Mouse (Mus musculus): ENCODE measurements around the gene Rad18. TPM values are rescaled to one million over a fixed set of nuclear protein-coding genes. Genes with fewer than 3 reads are reported as not detected.
A peak's percentile ranks its signal among the peaks of the same experiment; 100 is the strongest.
"Not testable (repeated sequence)": the region's sequence is repeated elsewhere in the genome, so short reads cannot be mapped to it uniquely, and the experiment has no call there.

Rad18 gene
- polyA plus RNA-seq, 1 experiment = not detected

DNA sequence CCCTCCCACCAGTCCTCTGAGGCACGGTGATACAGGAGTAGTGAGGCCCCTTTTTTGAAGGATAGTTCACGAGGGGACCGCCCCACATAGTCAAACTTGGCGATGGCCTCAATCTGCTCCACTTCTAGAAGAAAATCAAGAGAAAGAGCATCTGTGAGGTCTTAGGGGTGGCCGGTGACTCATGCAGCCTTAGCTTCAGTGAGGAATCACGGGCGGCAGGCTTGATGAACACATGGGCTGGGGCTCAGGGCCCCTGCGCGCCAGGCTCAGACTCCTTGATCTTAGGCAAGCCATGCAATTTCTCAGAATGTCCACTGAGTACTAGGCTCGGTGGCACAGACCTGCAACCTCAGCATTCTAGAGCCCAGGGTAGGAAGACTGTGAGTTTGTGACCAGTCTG, 34.9 kb upstream of the Rad18 start:
- Histone ChIP-seq H3K4me3 (ENCODE audit: insufficient read depth, low read depth, low read length) (no peak overlapping the region), H3K4me1 (ENCODE audit: control insufficient read depth, insufficient read depth, low read length) (peaks cover 17% of the 10 kb centered on the region), H3K27ac (ENCODE audit: insufficient read depth, low read depth, low read length) (no peak overlapping the region)
- WGBS = 77% methylated on average over 10 of the region's 10 CpGs
- TF ChIP-seq POLR2A (IDR thresholded peaks at IDR 0.05; ENCODE audit: insufficient read depth, low read depth, low read length) (no peak), CTCF (IDR thresholded peaks at IDR 0.05; ENCODE audit: insufficient read depth, low read depth, low read length) (no peak)

DNA sequence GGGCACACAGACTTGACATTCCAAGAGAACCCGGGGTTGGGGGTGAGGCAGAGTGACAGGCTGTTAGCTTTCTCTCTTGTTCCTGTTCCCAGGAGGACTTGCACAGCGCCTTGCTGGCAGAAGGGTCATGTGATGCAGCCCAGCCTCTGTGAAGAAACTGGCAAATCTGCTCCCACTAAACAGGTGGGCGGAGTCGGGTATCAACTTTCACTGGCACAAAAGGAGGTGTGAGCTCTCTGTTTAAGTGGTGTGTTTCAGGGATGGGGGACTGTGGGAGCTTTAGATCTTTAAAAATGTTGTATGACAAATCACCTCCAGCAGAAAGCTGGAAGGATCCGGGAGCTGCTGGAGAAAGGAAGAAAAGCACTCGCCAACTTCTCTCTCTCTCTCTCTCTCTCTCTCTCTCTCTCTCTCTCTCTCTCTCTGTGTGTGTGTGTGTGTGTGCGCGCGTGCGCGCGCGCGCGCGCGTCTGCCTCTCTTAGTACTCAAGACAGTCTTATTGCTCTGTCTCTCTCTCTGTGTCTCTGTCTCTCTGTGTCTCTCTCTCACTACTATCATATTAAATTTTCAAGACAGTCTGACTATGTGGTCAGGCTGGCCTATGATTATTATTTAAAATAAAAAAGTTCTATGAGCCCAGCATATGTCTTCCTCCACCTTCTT, 32.4 kb upstream of the Rad18 start:
- 6% methylated on average over 17 of the region's 17 CpGs for WGBS
- H3K27ac ChIP-seq (ENCODE audit: insufficient read depth, low read depth, low read length) = no peak overlapping the region
- H3K4me1 ChIP-seq (ENCODE audit: control insufficient read depth, insufficient read depth, low read length) = peaks cover 17% of the 10 kb centered on the region
- H3K4me3 ChIP-seq (ENCODE audit: insufficient read depth, low read depth, low read length) = no peak overlapping the region
- TF ChIP-seq POLR2A (IDR thresholded peaks at IDR 0.05; ENCODE audit: insufficient read depth, low read depth, low read length) = no peak
- no peak for TF ChIP-seq CTCF (IDR thresholded peaks at IDR 0.05; ENCODE audit: insufficient read depth, low read depth, low read length)

DNA sequence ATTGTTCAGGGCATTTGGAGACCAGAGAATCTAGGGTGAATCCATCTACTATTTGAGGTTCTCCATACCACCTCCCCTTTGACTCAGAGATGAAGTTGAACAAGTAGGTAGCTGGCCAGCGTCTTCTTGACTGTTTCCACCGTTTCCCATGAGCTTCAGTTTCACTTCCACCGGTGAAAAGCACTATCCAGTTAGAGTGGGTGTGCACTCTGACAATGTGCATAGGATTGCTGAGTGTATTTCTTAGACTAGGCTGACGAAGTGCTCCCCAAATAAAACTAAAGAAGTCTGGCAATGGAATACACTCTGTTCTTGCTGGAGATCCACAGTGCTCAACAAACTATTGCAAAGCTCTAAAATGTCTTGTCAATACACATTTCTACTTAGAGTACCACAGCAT, 29.0 kb upstream of the Rad18 start:
- Histone ChIP-seq H3K27ac (ENCODE audit: insufficient read depth, low read depth, low read length) (no peak overlapping the region), H3K4me3 (ENCODE audit: insufficient read depth, low read depth, low read length) (no peak overlapping the region), H3K4me1 (ENCODE audit: control insufficient read depth, insufficient read depth, low read length) (peaks cover 17% of the 10 kb centered on the region)
- no peak for TF ChIP-seq CTCF (IDR thresholded peaks at IDR 0.05; ENCODE audit: insufficient read depth, low read depth, low read length)
- TF ChIP-seq POLR2A (IDR thresholded peaks at IDR 0.05; ENCODE audit: insufficient read depth, low read depth, low read length) = no peak
- WGBS = 71% methylated on average over 4 of the region's 4 CpGs

DNA sequence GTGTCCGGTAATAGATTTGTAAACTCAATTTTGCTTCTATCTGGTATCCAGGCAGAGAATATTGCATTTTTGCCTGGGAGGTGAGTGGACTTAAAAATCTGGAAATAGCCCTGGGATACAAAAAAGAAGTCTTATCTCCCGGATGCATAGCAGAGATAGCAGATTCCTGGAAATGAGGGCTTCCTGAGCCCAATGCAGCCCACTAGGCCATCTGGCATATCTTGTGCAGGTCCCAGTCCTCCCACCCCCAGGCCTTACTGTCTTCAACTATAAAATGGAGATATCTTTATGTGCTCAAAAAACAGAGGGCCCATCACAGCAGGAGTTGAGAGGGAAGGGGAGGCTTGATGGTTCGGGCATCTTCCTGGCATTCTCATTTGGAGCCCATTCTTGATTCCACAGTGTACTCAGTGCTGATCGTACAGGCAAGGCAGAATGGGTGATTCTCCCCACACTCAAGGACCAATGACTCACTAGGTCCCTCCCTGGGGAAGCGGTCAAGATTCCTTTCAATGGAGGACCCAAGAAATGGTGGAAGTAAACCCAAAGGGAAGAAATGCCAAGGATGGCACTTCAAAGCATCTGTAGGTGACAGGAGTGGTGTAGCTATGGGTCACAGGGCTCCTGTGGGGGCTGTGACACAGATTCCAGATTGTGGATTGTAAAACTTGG, 24.1 kb upstream of the Rad18 start:
- TF ChIP-seq CTCF (IDR thresholded peaks at IDR 0.05; ENCODE audit: insufficient read depth, low read depth, low read length) (no peak), POLR2A (IDR thresholded peaks at IDR 0.05; ENCODE audit: insufficient read depth, low read depth, low read length) (no peak)
- H3K4me3 ChIP-seq (ENCODE audit: insufficient read depth, low read depth, low read length) = no peak overlapping the region
- H3K4me1 ChIP-seq (ENCODE audit: control insufficient read depth, insufficient read depth, low read length) = no peaks in the 10 kb centered on the region
- no peak overlapping the region for H3K27ac ChIP-seq (ENCODE audit: insufficient read depth, low read depth, low read length)
- WGBS = 76% methylated on average over 5 of the region's 5 CpGs

DNA sequence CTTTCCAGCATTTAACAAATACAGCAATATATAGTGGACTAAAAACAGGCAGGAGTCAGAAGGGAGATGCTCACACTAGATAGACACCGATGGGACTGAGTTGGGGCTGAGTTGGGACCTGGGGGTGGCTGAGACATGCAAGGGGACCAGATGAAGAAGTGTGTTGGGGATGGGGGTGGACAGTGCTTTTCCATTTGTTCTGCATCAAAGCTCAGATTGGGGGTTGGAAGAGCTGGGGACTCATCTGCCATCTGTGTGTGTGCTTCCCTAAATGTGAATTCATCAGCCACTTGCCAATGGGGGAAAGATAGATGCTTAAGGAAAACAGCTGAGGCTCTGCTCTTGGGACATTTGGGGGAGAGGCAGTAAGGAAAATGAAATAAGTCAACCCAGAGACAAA, 23.5 kb upstream of the Rad18 start:
- Histone ChIP-seq H3K27ac (ENCODE audit: insufficient read depth, low read depth, low read length) (no peak overlapping the region), H3K4me1 (ENCODE audit: control insufficient read depth, insufficient read depth, low read length) (no peaks in the 10 kb centered on the region), H3K4me3 (ENCODE audit: insufficient read depth, low read depth, low read length) (no peak overlapping the region)
- WGBS = 80% methylated on average over 1 of the region's 1 CpGs
- TF ChIP-seq POLR2A (IDR thresholded peaks at IDR 0.05; ENCODE audit: insufficient read depth, low read depth, low read length) = no peak
- no peak for TF ChIP-seq CTCF (IDR thresholded peaks at IDR 0.05; ENCODE audit: insufficient read depth, low read depth, low read length)

DNA sequence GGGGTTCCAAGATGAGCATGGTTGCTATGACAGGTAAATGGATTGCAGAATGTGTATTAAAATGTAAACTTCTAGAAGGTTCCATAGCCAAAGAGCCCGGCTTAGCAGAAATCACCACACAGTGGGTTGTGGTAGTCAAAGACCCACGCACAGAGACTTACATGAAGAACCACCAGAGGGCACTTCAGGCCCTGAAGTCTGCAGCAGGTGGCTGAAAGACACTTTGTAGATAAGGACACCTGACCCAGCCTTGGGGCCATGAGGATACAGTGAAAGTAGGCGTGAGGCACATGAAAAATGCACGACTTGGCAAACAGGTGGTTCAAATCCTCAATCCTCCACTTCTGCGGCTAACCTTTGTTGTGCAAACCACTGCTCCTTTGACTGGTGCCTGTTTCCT, 20.7 kb upstream of the Rad18 start:
- H3K4me1 ChIP-seq (ENCODE audit: control insufficient read depth, insufficient read depth, low read length) = no peaks in the 10 kb centered on the region
- 45% methylated on average over 5 of the region's 5 CpGs for WGBS
- no peak overlapping the region for H3K4me3 ChIP-seq (ENCODE audit: insufficient read depth, low read depth, low read length)
- TF ChIP-seq CTCF (IDR thresholded peaks at IDR 0.05; ENCODE audit: insufficient read depth, low read depth, low read length) = 0 out of 2 replicates have a peak, but pooled peaks have one; percentile 35
- no peak for TF ChIP-seq POLR2A (IDR thresholded peaks at IDR 0.05; ENCODE audit: insufficient read depth, low read depth, low read length)
- no peak overlapping the region for H3K27ac ChIP-seq (ENCODE audit: insufficient read depth, low read depth, low read length)

DNA sequence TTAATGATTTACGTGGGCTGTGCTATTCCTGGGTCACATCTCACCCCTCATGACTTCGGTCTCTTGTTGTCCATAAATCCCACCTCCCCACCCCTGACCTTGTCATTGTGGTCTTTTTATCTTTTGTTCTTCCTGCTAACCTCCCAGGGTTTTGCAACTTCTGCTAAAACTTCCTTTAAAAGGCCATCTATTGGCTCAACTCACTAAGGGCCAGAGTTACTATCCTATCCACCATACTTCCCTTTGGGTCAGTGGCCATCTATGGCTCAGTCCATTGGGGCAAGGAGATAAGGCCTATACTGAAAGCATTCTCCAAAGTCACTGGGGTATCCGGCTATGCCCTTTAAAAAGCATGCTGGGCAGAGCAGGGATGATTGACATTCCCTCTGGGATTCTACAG, 17.5 kb upstream of the Rad18 start:
- H3K4me3 ChIP-seq (ENCODE audit: insufficient read depth, low read depth, low read length) = no peak overlapping the region
- 87% methylated on average over 3 of the region's 3 CpGs for WGBS
- H3K27ac ChIP-seq (ENCODE audit: insufficient read depth, low read depth, low read length) = no peak overlapping the region
- H3K4me1 ChIP-seq (ENCODE audit: control insufficient read depth, insufficient read depth, low read length) = no peaks in the 10 kb centered on the region
- TF ChIP-seq CTCF (IDR thresholded peaks at IDR 0.05; ENCODE audit: insufficient read depth, low read depth, low read length) (no peak), POLR2A (IDR thresholded peaks at IDR 0.05; ENCODE audit: insufficient read depth, low read depth, low read length) (no peak)

DNA sequence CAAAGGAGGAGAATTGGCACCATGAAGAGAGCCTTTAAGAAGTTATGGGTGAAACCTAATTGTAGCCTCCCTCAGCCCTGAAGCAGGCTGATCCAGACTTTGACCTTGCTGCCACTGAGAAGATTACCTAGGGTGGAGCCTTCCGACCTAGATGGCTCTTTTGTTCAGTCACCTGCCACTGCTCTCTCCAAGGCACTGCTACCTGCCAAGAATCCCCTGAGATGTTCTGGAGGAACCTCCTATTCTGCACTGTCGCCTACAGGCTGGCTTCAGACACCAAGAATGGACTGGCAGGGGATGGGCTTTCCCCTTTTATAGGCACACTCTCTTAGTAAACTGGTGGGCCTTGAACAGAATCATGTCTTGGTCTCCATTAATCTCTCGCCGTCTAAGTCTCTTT, 5.8 kb upstream of the Rad18 start:
- H3K4me1 ChIP-seq (ENCODE audit: control insufficient read depth, insufficient read depth, low read length); H3K27ac ChIP-seq (ENCODE audit: insufficient read depth, low read depth, low read length); H3K4me3 ChIP-seq (ENCODE audit: insufficient read depth, low read depth, low read length): not testable (repeated sequence)
- WGBS = 88% methylated on average over 4 of the region's 4 CpGs

DNA sequence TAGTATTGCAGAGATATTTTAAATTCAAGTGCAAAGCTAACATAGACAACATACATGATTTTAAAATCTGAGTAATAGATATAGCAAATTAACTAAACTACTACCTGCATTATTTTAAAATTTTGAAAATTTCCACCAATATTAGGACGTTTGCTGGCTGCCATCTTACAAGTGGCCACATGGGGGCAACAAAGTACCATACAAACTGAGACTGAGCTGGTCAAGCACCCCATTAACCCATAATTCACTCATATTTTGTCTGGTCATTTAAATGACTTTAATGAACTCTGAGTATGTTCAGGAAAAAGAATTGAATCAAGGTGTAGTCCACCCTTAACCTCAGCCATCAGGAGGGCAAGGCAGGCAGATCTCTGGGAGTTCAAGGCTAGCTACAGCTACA, 3.9 kb upstream of the Rad18 start:
- no peak overlapping the region for H3K27ac ChIP-seq (ENCODE audit: insufficient read depth, low read depth, low read length)
- H3K4me3 ChIP-seq (ENCODE audit: insufficient read depth, low read depth, low read length) = no peak overlapping the region
- H3K4me1 ChIP-seq (ENCODE audit: control insufficient read depth, insufficient read depth, low read length) = no peaks in the 10 kb centered on the region
- WGBS = 2% methylated on average over 1 of the region's 1 CpGs
- no peak for TF ChIP-seq CTCF (IDR thresholded peaks at IDR 0.05; ENCODE audit: insufficient read depth, low read depth, low read length)
- no peak for TF ChIP-seq POLR2A (IDR thresholded peaks at IDR 0.05; ENCODE audit: insufficient read depth, low read depth, low read length)

Data from olfactory bulb, adult 2 months (tissue).